Mouse (Mus musculus) heart, adult 2 months (tissue): ENCODE measurements around the gene Gm49721. TPM values are rescaled to one million over a fixed set of nuclear protein-coding genes. Genes with fewer than 3 reads are reported as not detected.
"Not testable (repeated sequence)": the region's sequence is repeated elsewhere in the genome, so short reads cannot be mapped to it uniquely, and the experiment has no call there.

ENCODE experiments used
- DNase-seq, 2 experiments: peaks; one replicate each; pipeline ENCODE4 v3.0.0; 2021
- H3K27ac ChIP-seq: fragments of 200-600 bp; 2 replicates; pipeline ENCODE4 v1.8.1; 2022
- H3K27me3 ChIP-seq: fragments of 200-500 bp; 2 replicates; pipeline ENCODE4 v1.6.1; 2012; ENCODE audit warnings: mild to moderate bottlenecking, low read length, inconsistent platforms, mixed read lengths; ENCODE audit not compliant: control insufficient read depth, insufficient read depth
- H3K36me3 ChIP-seq: fragments of 200-500 bp; 2 replicates; pipeline ENCODE4 v1.6.1; 2012; ENCODE audit warnings: low read length, inconsistent platforms; ENCODE audit not compliant: control insufficient read depth, insufficient read depth
- H3K4me1 ChIP-seq: fragments of 200-500 bp; 2 replicates; pipeline ENCODE4 v1.6.1; 2011; ENCODE audit warnings: low read length; ENCODE audit not compliant: control insufficient read depth, insufficient read depth
- H3K4me3 ChIP-seq: fragments of 200-600 bp; 2 replicates; pipeline ENCODE4 v1.8.1; 2022
- H3K79me2 ChIP-seq: fragments of 200-500 bp; replicated peaks from 2 replicates; pipeline ENCODE4 v1.6.1; 2012; ENCODE audit warnings: mild to moderate bottlenecking, inconsistent platforms, low read length, moderate library complexity, mixed read lengths; ENCODE audit not compliant: control insufficient read depth, insufficient read depth
- H3K9ac ChIP-seq: fragments of 200-500 bp; 2 replicates; pipeline ENCODE4 v1.6.1; 2012; ENCODE audit warnings: low read depth, mild to moderate bottlenecking, control low read depth, inconsistent platforms, low read length, mixed read lengths
- CTCF ChIP-seq: fragments of 200-600 bp; IDR thresholded peaks from 2 replicates; pipeline ENCODE4 v1.8.1; 2022; ENCODE audit warnings: antibody characterized with exemption, mild to moderate bottlenecking, moderate library complexity
- POLR2A ChIP-seq: fragments of 200-500 bp; IDR thresholded peaks from 2 replicates; pipeline ENCODE4 v1.6.1; 2011; ENCODE audit warnings: mild to moderate bottlenecking, low read depth, low read length, control low read depth; ENCODE audit not compliant: insufficient read depth
- WGBS: fragments of 180-500 bp; shearing (Covaris S2); methylation state at CpG from one replicate; pipeline ENCODE4 v1.1.7; 2018; 5-methylcytosine and 5-hydroxymethylcytosine counted together
- intact Hi-C: fragments of 180-260 bp; cut with DNase I; formaldehyde crosslinking; loops from one replicate; pipeline ENCODE4 v1.15.1; 2025
- long read RNA-seq: library from polyadenylated mRNA; stranded (forward); transcript quantifications from one replicate; pipeline ENCODE4 v2.0.0, GENCODE M21; 2021
- polyA plus RNA-seq: library from polyadenylated mRNA; depleted of rRNA; stranded (reverse); fragments of >200 nt; gene quantifications from 2 replicates; pipeline ENCODE4 v1.2.3, GENCODE M21; 2012; rRNA removed
- total RNA-seq, 2 experiments: library from RNA; stranded (reverse); gene quantifications; 2 replicates each; pipeline ENCODE4 v1.2.3; 2021

The Gm49721 gene
- total RNA-seq: not detected
- not detected in 2 replicates for polyA plus RNA-seq
- long read RNA-seq, partial matches to known transcripts: 0 of 1 reads
- long read RNA-seq, other reads (novel, unspliced or antisense): 1 of 1 reads

- peak within 1 kb of the TSS; percentile 69 for H3K4me3 ChIP-seq
- H3K4me1 ChIP-seq, H3K27me3 ChIP-seq, H3K36me3 ChIP-seq, H3K79me2 ChIP-seq, intact Hi-C loops: not testable (repeated sequence)
- peak within 1 kb of the TSS; percentile 70 for H3K27ac ChIP-seq
- 2% methylated on average over 46 of the region's 68 CpGs for WGBS
- DNase-seq: peak; percentile 81 to 87
- peak within 1 kb of the TSS; percentile 92 for H3K9ac ChIP-seq
These were observed at the start of gene Gm49721 for GRCm38 (mm10) chr17:6978287-6979248. TSS of gene Gm49721 (plus strand) at chr17:6978904.

GRCm38 (mm10) chr17:6931625-6932024 is 47.1 kb upstream of the Gm49721 start:
- H3K4me3 ChIP-seq, H3K27ac ChIP-seq, H3K36me3 ChIP-seq, H3K79me2 ChIP-seq, H3K27me3 ChIP-seq, intact Hi-C loops, H3K4me1 ChIP-seq, H3K9ac ChIP-seq, DNase-seq: not testable (repeated sequence)
- WGBS: 92% methylated on average over 7 of the region's 7 CpGs

- H3K27ac ChIP-seq, H3K27me3 ChIP-seq, H3K36me3 ChIP-seq, H3K4me1 ChIP-seq, H3K9ac ChIP-seq, H3K79me2 ChIP-seq, H3K4me3 ChIP-seq, intact Hi-C loops, DNase-seq: not testable (repeated sequence)
- WGBS: no CpG with 5 or more reads among the region's 4 CpGs
These were observed 36.1 kb upstream of the Gm49721 start for GRCm38 (mm10) chr17:6942560-6942959.

GRCm38 (mm10) chr17:6947637-6947983 is 31.1 kb upstream of the Gm49721 start:
- H3K27ac ChIP-seq, H3K36me3 ChIP-seq, H3K9ac ChIP-seq, H3K27me3 ChIP-seq, H3K79me2 ChIP-seq, intact Hi-C loops, DNase-seq, H3K4me3 ChIP-seq, H3K4me1 ChIP-seq: not testable (repeated sequence)
- WGBS: no CpG with 5 or more reads among the region's 8 CpGs

- Histone ChIP-seq H3K4me3 (peak within 1 kb of the TSS; percentile 76), H3K9ac (peak within 1 kb of the TSS; percentile 84), H3K27ac (peak within 1 kb of the TSS; percentile 91)
- H3K27me3 ChIP-seq, H3K79me2 ChIP-seq, H3K36me3 ChIP-seq, H3K4me1 ChIP-seq, intact Hi-C loops: not testable (repeated sequence)
- DNase-seq: peak; percentile 88 to 91
- WGBS: under 1% methylated on average over 73 of the region's 73 CpGs
- TF ChIP-seq CTCF: peak; percentile 27
- TF ChIP-seq POLR2A: 0 out of 2 replicates have a peak, but pooled peaks have one; percentile 28
These were observed 30.5 kb upstream of the Gm49721 start, which contains the start of gene Rsph3b for GRCm38 (mm10) chr17:6947984-6948768. TSS of gene Rsph3b (minus strand) at chr17:6948682.

GRCm38 (mm10) chr17:6948769-6949228 is 29.9 kb upstream of the Gm49721 start:
- H3K4me3 ChIP-seq: peak overlapping the region; percentile 76
- H3K36me3 ChIP-seq, H3K4me1 ChIP-seq, intact Hi-C loops, H3K79me2 ChIP-seq, DNase-seq, H3K27me3 ChIP-seq: not testable (repeated sequence)
- H3K27ac ChIP-seq: peak overlapping the region; percentile 91
- peak overlapping the region; percentile 84; the same call in 1 of the 2 replicates for H3K9ac ChIP-seq
- 8% methylated on average over 9 of the region's 9 CpGs for WGBS

GRCm38 (mm10) chr17:6958881-6959280 is 19.8 kb upstream of the Gm49721 start:
- H3K27ac ChIP-seq, H3K79me2 ChIP-seq, DNase-seq, H3K9ac ChIP-seq, H3K36me3 ChIP-seq, H3K27me3 ChIP-seq, H3K4me3 ChIP-seq, H3K4me1 ChIP-seq: not testable (repeated sequence)
- 61% methylated on average over 7 of the region's 8 CpGs for WGBS
- intact Hi-C loops: loop anchor here (10.0 kb wide), 1 partner anchor 976 kb away; no protein-coding TSS in a partner anchor

- intact Hi-C loops: loop anchor here (10.0 kb wide), 1 partner anchor 975 kb away; no protein-coding TSS in a partner anchor
- 67% methylated on average over 5 of the region's 6 CpGs for WGBS
These were observed 19.0 kb upstream of the Gm49721 start for GRCm38 (mm10) chr17:6959543-6960259.

GRCm38 (mm10) chr17:6960349-6960748 is 18.4 kb upstream of the Gm49721 start:
- H3K36me3 ChIP-seq, H3K27ac ChIP-seq, intact Hi-C loops, DNase-seq, H3K79me2 ChIP-seq, H3K27me3 ChIP-seq, H3K4me1 ChIP-seq, H3K9ac ChIP-seq: not testable (repeated sequence)
- under 1% methylated on average over 12 of the region's 12 CpGs for WGBS
- peak overlapping the region; percentile 46 for H3K4me3 ChIP-seq

More at GRCm38 (mm10) chr17:6959543-6960259, 19.0 kb upstream of the Gm49721 start:
- not testable (repeated sequence) for DNase-seq, H3K27ac ChIP-seq, H3K9ac ChIP-seq, H3K4me3 ChIP-seq, H3K36me3 ChIP-seq, H3K79me2 ChIP-seq, H3K4me1 ChIP-seq, H3K27me3 ChIP-seq
